Mouse (Mus musculus) left cerebral cortex, adult 2 months (tissue): ENCODE measurements around the gene Haus4. TPM values are rescaled to one million over a fixed set of nuclear protein-coding genes. Genes with fewer than 3 reads are reported as not detected.

Experiments
- DNase-seq, 2 experiments: peaks; one replicate each; pipeline ENCODE4 v3.0.0; 2021 to 2022; ENCODE audit warnings: low spot score in 2 of 2, mixed read lengths in 1 of 2; ENCODE audit errors: extremely low spot score in 1 of 2
- H3K27ac ChIP-seq: fragments of 200-600 bp; 2 replicates; pipeline ENCODE4 v1.8.1; 2022
- H3K4me3 ChIP-seq: fragments of 200-600 bp; 2 replicates; pipeline ENCODE4 v1.8.1; 2022
- CTCF ChIP-seq: fragments of 200-600 bp; IDR thresholded peaks from 2 replicates; pipeline ENCODE4 v1.8.1; 2022; ENCODE audit warnings: antibody characterized with exemption, mild to moderate bottlenecking, moderate library complexity
- intact Hi-C: fragments of 180-260 bp; cut with DNase I; formaldehyde crosslinking; loops from one replicate; pipeline ENCODE4 v1.15.1; 2025
- total RNA-seq, 2 experiments: library from RNA; stranded (reverse); gene quantifications; 2 replicates each; pipeline ENCODE4 v1.2.3; 2021

Gene Haus4
- total RNA-seq, 2 experiments from 2014 or later = 2.2 to 2.7 TPM

DNA sequence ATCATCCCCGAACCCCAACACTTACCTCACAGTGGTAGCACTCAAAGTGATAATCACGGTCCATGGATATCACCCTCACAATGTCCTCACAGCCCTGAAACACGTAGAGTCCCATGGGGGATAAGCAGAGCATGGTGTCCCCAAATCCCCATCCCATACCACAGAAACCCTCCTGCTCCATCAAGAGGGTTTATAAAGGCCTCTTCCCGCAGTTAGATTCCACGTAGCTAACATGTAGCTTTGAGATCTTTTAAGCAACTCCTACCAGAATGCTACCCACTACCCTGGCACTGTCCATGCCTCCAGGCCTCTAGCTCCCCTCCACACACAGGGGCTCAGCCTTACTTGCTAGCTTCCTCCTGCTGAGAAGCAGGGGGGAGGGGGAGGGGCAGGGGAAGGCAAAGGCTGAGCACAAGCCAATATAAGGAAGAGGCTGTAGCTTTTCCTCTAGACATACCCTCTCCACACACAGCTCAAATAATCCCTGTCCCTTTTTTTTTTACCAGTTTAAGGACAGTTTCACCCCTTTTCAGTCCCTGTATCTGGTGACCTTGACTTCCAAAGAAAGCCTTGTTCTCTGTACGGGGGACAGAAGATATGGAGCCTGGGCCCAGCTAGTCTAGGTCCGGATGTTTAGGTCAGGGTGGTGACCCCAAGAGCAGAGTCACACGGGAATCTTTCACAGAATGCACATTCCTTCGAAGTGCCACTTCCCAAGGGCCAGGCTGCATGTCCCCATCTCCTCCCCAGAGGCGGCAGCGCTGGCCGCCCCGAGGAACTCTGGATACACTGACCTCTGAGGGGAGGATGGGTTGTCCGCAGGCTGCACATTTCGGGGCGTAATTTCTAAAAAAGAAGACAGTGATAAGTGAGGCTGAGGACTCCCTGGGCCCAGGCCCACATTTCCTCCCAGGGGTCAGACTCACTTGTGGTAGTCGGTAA, 15.3 kb upstream of the Haus4 start:
- H3K27ac ChIP-seq = no peak overlapping the region
- TF ChIP-seq CTCF = no peak

GRCm38 (mm10) chr14:54568694-54569414, 14.4 kb upstream of the Haus4 start:
- Histone ChIP-seq H3K27ac (no peak overlapping the region), H3K4me3 (no peak overlapping the region)
- peak; percentile 91 for TF ChIP-seq CTCF
- DNase-seq = peak; percentile 66 to 71
- intact Hi-C loops = loop anchor here (1.0 kb wide), 1 partner anchor 72 kb away; the partner anchor contains the start of gene Cdh24

More for the DNA sequence above, 15.3 kb upstream of the Haus4 start:
- intact Hi-C loops = loop anchor here (1.0 kb wide), 1 partner anchor 72 kb away; the partner anchor contains the start of gene Cdh24
- H3K4me3 ChIP-seq = no peak overlapping the region
- no peak for DNase-seq

GRCm38 (mm10) chr14:54560527-54561242, 6.3 kb upstream of the Haus4 start:
- intact Hi-C loops = no loop called here
- Histone ChIP-seq H3K27ac (no peak overlapping the region), H3K4me3 (no peak overlapping the region)
- DNase-seq = no peak
- TF ChIP-seq CTCF = no peak

- TF ChIP-seq CTCF = no peak
- intact Hi-C loops = no loop called here
- DNase-seq = no peak
- Histone ChIP-seq H3K4me3 (no peak overlapping the region), H3K27ac (no peak overlapping the region)
These were observed 2.9 kb upstream of the Haus4 start for GRCm38 (mm10) chr14:54557330-54557729.

DNA sequence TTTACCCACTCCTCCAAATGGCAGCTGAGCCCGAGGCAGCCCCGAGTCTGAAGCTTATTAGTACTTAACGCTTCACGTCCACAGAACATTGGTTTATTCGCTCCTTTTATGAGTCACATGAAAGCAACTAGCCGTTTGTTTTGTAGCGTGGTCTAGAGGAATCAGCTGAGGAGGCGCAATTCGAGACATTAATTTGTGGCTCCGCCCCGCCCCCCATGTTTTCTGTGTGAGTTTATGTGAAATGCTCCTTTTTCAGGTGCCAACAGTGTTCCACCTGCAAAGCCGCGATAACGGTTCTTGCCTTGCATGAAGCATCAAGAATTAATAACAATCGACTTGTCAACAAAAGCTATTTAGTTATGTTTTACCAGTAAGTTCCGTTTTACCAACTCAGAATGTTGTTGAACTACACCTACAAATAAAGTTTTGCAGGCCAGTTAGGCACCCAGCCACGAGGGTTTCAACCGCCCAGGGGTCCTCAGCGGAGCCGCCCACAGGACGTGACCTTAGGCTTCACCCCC, 902 bp downstream of the Haus4 start:
- TF ChIP-seq CTCF = no peak
- DNase-seq = no peak
- H3K27ac ChIP-seq = peak overlapping the region; percentile 42; the same call in 1 of the 2 replicates
- peak overlapping the region; percentile 63 for H3K4me3 ChIP-seq
- intact Hi-C loops = no loop called here

DNA sequence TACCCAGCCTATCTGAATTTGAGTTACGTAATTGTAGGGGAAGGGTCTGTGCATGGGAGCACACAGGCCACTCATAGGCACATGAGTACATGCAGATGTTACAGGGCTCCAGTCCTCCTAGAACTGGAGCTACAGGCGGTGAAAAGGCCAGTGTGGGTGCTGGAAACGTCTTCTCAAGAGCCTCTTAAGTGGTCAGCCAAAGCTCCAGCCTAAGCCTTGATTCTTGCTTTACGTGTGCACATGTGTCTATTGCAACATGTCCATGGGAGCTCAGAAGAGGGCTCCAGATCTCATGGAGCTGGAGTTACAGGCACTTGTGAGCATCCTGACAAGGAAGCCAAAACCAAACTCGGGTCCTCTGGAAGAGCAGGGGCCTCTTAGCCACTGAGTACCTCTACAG, 9.7 kb downstream of the Haus4 start:
- H3K4me3 ChIP-seq = no peak overlapping the region
- TF ChIP-seq CTCF = no peak
- H3K27ac ChIP-seq = no peak overlapping the region
- intact Hi-C loops = no loop called here
- DNase-seq = no peak

GRCm38 (mm10) chr14:54540771-54541170, 13.6 kb downstream of the Haus4 start:
- no peak overlapping the region for H3K4me3 ChIP-seq
- no peak overlapping the region for H3K27ac ChIP-seq
- no peak for DNase-seq
- TF ChIP-seq CTCF = no peak
- intact Hi-C loops = no loop called here

GRCm38 (mm10) chr14:54538580-54538979, 15.8 kb downstream of the Haus4 start:
- no peak; the same call in 1 of the 2 replicates for TF ChIP-seq CTCF
- no peak overlapping the region for H3K27ac ChIP-seq
- no peak for DNase-seq
- H3K4me3 ChIP-seq = no peak overlapping the region
- intact Hi-C loops = no loop called here

- TF ChIP-seq CTCF = peak; percentile 94
- H3K27ac ChIP-seq = no peak overlapping the region
- DNase-seq = peak; percentile 76 to 87
- no peak overlapping the region for H3K4me3 ChIP-seq
- intact Hi-C loops = loop anchor here (5.0 kb wide), 1 partner anchor 109 kb away; no protein-coding TSS in a partner anchor
These were observed 25.8 kb downstream of the Haus4 start for GRCm38 (mm10) chr14:54528446-54529111.

DNA sequence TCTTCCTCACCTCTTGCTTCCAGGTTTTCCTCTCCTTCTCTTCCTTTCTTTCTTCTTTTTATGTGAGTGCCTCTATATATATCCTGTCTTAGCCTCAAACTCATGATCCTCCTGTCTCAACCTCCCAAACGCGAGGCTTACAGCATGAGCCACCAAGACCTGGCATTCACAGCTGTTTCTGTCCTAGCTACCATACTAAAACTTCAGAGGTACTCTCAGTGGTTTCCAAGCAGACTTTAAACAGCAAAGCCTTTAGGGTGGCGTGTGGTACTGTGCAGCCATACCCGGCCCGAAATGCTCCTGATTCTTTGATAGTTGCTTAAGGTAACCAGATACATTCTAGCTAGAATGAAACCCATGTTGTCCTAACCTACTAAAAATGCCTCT, 26.4 kb downstream of the Haus4 start:
- intact Hi-C loops = loop anchor here (5.0 kb wide), 1 partner anchor 109 kb away; no protein-coding TSS in a partner anchor
- DNase-seq = no peak
- Histone ChIP-seq H3K4me3 (no peak overlapping the region), H3K27ac (no peak overlapping the region)
- no peak for TF ChIP-seq CTCF
